Mouse (Mus musculus) gonadal fat pad, adult 2 months (tissue): ENCODE results near the gene Dab2. TPM values are rescaled to one million over a fixed set of nuclear protein-coding genes. Genes with fewer than 3 reads are reported as not detected.

Experiments used
- DNase-seq: peaks from one replicate; pipeline ENCODE4 v3.0.0-alpha.2; 2012; ENCODE audit warnings: low read depth
- polyA plus RNA-seq: library from polyadenylated mRNA; depleted of rRNA; stranded (reverse); fragments of >200 nt; gene quantifications from 2 replicates; pipeline ENCODE4 v1.2.3, GENCODE M21; 2012; rRNA removed

Gene Dab2
- 145 and 169 TPM in 2 replicates for polyA plus RNA-seq

- no peak for DNase-seq
Observed at GRCm38 (mm10) chr15:6299554-6299953, at the start of gene Dab2. TSS of gene Dab2 (plus strand) at chr15:6299788.

- DNase-seq: no peak
Observed at GRCm38 (mm10) chr15:6253471-6253870, 46.1 kb upstream of the Dab2 start.

GRCm38 (mm10) chr15:6254383-6254782, 45.2 kb upstream of the Dab2 start:
- no peak for DNase-seq

GRCm38 (mm10) chr15:6257049-6257448, 42.5 kb upstream of the Dab2 start:
- DNase-seq: no peak

GRCm38 (mm10) chr15:6259957-6260740, 39.4 kb upstream of the Dab2 start:
- DNase-seq: no peak

- no peak for DNase-seq
Observed at GRCm38 (mm10) chr15:6260741-6261430, 38.7 kb upstream of the Dab2 start.

GRCm38 (mm10) chr15:6267147-6267758, 32.3 kb upstream of the Dab2 start:
- DNase-seq: no peak

- no peak for DNase-seq
Observed at GRCm38 (mm10) chr15:6278606-6279468, 20.8 kb upstream of the Dab2 start.

- no peak for DNase-seq
Observed at GRCm38 (mm10) chr15:6280021-6280451, 19.6 kb upstream of the Dab2 start.

- DNase-seq: no peak
Observed at GRCm38 (mm10) chr15:6283249-6283648, 16.3 kb upstream of the Dab2 start.

- DNase-seq: no peak
Observed at GRCm38 (mm10) chr15:6296071-6296470, 3.5 kb upstream of the Dab2 start.

- no peak for DNase-seq
Observed at GRCm38 (mm10) chr15:6298726-6299125, 862 bp upstream of the Dab2 start.

GRCm38 (mm10) chr15:6302219-6302618, 2.6 kb downstream of the Dab2 start:
- no peak for DNase-seq

GRCm38 (mm10) chr15:6303822-6304221, 4.2 kb downstream of the Dab2 start:
- DNase-seq: no peak

- DNase-seq: no peak
Observed at GRCm38 (mm10) chr15:6309633-6310032, 10.0 kb downstream of the Dab2 start.

GRCm38 (mm10) chr15:6310417-6310816, 10.8 kb downstream of the Dab2 start:
- no peak for DNase-seq

GRCm38 (mm10) chr15:6312396-6312795, 12.8 kb downstream of the Dab2 start:
- no peak for DNase-seq

GRCm38 (mm10) chr15:6319352-6319751, 19.8 kb downstream of the Dab2 start:
- no peak for DNase-seq

GRCm38 (mm10) chr15:6320501-6320900, 20.9 kb downstream of the Dab2 start:
- no peak for DNase-seq

GRCm38 (mm10) chr15:6321263-6321662, 21.7 kb downstream of the Dab2 start:
- no peak for DNase-seq

GRCm38 (mm10) chr15:6322311-6322710, 22.7 kb downstream of the Dab2 start:
- no peak for DNase-seq

- DNase-seq: no peak
Observed at GRCm38 (mm10) chr15:6323577-6323976, 24.0 kb downstream of the Dab2 start.
